Mouse (Mus musculus) yolk sac, embryonic 10.5 days (tissue): ENCODE measurements around the gene Etv6.

Experiments used
- DNase-seq: peaks from one replicate; pipeline ENCODE4 v3.0.0-alpha.2; 2017; ENCODE audit warnings: low spot score

The Etv6 gene

DNA sequence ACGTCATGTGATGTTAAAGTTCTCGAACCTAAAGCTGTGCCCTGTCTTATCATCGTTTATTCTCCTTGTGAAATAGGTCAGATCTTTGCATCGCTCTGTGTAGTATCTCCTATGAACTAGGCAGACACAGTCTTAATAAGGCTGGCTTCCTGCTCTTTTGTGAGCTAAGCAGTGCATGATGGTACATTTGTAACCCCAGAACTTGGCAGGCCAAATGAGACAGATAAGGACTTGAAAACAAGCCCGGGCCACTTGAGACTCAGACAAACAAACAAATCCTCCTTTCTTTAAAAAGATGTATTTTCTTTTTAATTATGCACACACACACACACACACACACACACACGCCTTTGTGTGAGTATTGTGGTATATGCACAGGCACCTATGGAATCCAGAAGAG, 42.5 kb downstream of the Etv6 start:
- DNase-seq = no peak

DNA sequence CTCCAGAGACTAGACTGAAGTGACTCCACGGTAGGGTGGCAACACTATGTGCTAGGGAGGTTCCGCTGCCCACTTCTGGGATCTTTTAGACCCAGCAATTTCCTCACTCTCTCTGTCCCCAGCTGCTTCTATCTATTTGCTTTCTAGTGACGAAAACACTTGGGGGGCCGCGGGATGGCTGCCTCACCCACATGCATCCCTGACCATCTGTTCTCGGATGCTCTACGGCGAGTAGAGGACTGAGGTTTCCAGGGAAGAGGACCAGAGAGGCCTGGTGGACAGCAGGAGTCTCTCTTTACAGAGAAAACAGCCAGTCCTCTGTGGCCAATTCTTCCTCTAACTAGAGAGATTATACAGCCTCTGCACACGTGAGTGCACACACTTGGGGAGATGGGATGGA, 43.6 kb downstream of the Etv6 start:
- no peak for DNase-seq

DNA sequence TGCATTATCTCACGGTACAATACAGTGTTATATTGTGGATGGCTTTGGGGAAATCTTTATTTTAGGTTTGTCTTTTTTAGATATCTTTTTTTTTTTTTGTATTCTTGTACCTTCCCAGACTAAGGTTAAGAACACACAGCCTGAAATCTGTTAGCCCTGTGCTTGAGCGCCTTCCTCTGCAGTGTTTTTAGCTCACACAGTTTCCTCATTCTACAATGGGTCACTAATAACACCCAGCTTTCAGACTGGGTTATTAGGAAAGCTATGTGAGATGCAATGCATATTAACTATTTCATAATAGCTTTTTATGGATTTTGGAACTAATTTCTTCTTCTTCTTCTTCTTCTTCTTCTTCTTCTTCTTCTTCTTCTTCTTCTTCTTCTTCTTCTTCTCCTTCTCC, 44.1 kb downstream of the Etv6 start:
- no peak for DNase-seq

DNA sequence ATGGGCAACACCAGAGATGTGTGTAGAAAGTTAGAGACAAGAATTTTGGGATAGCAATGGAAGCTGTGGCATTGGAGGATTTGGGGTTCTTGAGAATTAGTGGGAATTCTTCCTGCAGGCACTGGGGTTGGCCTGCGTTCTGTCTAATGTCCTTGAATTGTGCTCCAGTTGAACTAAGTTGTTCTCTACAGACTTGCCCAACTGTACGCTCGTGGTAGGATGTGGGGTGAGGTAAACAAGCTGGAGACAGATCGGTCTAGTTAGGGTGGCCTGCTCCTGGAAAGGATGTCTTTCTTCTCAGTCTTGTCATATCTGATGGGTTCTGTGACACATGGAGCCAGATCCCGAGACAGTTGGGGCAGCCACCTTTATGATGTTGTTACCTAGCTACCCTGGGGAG, 45.4 kb downstream of the Etv6 start:
- no peak for DNase-seq

DNA sequence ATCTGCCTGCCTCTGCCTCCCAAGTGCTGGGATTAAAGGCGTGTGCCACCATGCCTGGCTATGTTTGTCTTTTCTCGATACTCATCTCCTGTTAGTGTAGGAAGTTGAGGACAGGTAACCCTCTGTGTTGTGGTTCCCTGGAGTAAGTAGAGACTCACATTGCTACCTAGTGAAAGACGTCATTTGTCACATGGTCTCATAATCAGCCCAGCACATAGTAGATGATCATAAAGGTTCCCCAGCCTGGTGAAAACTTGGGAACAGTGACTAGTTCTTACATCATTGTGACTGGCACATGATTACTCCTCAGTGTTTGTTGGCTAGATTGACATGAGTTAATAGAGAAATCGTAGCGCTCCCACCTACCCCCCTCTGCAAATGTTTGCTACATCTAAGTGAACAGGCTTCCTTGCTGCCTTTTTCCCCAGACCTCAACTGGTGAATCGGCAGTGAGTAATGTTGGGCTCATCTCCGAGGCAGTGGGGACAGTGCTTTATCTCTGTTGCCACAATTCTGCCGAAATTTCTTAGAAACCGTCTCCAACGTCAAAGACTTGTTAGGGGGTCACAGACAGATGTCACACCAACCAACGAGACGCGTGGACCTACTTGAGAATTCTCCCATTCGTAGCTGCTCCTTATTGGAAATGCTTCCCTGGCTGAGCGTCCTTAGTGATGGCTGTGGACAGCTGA, 46.9 kb downstream of the Etv6 start:
- no peak for DNase-seq

DNA sequence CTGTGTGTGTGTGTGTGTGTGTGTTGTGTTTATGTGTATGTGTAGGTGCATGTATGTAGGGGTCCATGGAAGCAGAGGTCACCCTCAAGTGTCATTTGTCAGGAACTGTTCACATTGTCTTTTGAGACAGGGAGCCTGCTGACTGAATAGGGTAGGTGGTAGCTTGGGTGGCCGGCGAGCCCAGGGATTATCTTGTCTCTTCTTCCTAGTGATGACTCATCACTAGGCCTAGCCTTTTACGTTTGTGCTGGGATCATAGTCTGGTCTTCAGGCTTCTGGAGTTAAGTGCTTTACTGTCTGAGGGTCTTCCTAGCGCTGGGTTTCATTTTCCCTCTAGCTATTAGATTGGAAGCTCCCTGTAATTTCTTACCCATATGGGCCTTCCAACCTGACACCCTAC, 47.9 kb downstream of the Etv6 start:
- DNase-seq = no peak

DNA sequence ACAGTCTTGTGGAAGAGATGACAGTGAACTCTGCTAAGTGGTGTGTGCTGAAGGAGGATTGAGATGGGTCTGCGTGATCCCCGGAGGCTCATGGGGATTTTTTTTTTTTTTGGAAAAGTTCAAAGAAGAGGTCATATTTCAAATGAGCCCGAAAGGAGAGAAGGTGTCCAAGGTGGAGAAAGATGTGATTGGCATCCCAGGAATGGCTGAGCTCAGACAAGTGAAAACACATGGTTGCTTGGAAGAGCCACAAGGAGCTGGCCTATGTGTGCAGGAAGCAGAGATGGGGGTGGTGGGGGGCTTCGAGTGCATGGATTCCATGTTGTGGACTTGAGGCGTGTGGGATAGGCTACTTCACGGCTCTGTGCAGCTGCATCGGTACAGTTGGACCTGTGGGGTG, 50.9 kb downstream of the Etv6 start:
- DNase-seq = no peak

DNA sequence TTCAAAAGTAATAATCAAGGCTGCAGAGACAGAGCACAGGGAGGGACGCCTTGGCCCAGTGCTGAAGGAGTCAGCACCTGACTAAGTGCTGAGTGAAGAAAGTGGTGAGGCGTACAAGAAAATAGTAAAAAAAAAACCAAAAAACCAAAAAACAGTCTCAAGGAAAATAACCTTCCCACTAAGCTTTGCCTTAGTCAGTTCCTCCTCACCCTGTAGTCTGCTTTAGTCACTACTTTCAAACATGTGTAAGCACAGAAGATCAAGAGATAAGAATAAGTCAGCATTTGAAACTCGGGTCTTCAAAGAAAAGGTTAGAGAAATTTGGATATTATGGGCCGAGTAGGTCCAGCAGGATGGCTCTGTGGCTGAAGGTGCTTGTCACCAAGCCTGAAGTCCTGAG, 52.2 kb downstream of the Etv6 start:
- DNase-seq = no peak

DNA sequence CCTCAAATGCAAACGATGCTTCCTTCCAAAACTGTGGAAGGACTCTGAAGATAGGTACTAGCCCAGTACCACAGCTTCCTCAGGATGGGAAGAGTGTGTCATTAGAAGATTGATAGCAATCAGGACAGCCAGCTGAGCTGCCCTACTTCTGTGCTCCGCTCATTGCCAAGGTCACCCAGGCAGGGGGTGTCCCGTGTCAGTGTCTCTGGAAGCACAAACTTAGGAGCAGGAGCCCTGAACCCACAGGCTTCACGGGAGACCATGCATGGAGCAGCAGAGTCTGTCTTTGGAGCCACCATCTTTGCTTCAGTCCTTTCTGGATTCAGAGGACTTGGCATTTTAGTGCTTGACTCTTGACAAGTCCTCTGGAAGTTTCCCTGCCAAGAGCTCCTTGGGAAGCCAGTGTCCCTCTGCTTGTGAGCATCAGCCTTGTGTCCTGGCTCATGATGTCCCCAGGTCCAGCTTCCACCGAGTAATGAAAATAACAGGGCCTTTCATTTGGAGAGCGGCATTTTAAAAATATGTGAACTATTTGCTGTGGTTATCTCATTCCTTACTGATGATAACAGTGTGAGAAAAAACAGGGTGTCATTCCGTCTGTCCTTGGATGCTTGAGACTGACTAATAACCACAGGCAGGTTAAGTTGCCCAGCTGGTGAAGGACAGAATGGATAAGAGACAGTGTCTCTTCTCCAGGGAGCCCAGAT, 54.3 kb downstream of the Etv6 start:
- DNase-seq = peak; percentile 11

DNA sequence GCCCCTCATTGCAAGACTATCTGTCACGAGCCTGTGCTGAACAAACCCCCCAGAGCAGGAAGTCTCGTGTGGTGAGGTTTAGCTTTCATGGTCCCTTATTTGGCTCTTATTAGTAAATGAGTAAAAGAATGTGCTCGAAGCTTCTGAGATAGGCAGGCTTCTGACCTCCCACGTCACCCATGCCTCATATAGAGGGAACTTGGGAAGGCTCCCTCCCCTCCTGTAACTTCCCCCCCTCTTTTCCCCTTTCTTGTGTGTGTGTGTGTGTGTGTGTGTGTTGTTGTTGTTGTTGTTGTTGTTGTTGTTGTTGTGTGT, 54.8 kb downstream of the Etv6 start:
- no peak for DNase-seq

DNA sequence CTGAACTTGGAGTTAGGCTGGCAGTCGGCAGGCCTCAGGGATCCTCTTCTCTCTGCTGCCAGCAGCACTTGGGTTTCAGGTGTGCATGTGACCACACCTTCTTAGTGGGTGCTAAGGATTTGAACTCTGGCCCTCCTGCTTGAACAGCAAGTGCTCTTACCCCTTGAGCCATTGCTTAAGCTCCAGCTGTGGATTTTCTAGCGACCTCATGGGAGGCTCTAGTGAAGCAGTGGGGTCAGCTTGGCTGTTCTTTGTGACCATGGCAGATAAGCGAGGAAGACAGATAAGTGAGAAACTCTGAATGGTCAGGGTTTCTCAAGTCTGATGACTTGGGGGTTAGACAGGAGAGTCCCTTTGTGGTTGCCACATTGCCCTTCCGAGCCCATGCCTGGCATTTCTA, 55.4 kb downstream of the Etv6 start:
- DNase-seq = no peak

DNA sequence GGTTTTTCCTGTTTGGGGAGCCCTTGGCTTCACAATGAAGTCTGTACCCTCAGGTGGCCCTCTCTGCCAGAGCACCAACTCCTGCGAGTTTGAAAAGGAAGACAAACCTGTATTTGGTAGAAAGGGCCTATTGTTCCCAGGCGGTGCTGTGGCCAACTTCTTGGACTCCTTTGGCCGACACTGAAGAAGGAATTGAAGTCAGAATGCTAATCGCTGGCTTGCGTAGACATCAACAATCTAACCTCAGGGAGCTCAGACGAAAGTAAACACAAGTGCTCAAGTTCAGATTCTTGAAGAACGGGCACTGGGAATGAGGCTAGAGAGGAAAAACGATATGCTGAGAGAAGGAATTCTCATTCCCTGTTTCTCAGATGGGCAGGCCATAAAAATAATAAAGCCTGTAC, 55.9 kb downstream of the Etv6 start:
- DNase-seq = no peak

DNA sequence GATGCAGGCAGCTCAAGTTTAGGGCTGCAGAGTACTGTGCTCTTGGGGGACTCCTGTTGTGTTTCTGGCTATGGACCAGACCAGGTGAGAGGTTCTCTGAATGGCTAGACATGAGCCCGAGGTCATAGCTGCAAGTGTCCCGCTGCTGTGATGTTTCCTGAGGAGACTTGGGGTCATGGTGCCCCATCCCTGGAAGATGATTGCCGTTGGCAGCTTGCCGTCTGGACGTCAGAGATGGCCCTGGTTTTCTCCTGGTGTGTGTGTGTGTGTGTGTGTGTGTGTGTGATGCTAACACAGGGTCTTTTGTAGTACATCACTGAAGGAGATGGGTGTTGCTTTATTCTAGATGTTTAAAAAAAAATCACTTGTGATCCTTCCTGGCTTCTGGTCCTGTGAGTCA, 58.6 kb downstream of the Etv6 start:
- DNase-seq = no peak

DNA sequence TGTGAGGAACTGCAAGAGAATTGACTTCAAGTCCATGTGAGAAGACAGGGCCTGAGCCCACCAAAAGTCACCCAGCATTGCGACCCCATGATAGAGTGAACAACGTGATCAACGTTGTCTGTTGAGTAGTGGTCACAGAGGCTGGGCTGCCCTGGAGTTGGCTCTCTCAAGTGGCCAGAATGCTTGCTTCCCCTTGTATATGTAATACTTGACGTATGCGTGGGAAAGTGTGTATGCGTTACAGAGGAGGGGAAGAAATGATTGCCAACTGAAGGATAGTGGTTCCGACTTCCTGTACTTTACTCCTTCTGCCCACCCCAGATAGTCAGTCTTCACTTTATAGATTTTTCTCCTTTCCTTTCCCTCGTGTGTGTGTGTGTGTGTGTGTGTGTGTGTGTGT, 59.1 kb downstream of the Etv6 start:
- no peak for DNase-seq

DNA sequence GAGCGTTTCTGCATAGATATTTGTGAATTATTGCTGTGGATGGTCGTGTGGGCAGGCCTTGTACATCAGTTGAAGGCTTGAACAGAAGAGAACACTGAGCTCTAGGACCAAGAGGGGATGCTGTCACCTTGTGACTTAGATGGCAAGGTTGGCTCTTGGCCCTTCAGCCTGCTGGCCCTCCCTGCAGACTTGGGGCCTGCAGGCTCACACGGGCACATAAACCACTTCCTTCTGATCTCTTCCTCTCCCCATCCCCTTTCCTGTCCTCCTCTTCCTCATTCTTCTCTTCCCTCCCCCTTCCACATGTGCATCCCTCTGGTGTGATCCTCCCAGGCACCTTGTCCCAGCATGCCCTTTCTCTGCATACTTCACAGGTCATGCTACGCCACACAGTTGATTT, 60.1 kb downstream of the Etv6 start:
- DNase-seq = no peak

DNA sequence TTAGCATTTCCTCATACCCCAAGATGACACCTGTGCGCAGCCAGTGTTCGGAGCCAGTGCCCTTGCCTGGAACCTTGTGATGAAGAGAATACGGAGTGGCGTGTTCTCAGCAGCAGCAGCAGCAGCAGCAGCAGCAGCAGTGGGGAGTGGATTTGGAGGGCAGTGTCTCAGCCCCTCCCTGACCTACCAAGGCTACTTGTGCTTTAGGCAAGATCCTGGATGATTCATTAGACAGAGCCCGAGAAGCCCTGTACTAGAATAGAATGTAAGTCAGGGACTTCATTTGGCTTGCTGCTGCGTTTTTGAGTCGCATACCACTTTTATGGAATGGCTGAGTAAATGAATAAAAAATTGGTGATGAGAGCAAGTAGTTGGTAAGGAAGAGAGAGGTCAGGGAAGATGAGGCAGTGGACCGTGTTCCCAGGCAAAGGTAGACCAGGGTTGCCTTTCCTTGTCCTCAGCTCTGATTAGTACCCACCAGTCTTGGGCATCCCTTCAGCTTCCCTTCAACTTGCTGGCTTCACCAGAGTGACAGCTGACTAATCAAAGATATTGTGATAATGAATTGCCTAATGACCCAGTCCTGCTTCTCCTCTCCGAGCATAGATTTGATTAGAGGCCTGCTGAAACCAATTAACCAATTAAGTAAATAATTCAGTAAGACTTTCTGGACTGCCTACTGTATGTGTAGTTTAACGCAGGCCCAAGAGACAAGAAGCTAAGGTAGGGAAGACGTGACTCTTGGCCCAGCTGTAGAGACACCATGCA, 64.7 kb downstream of the Etv6 start:
- no peak for DNase-seq

DNA sequence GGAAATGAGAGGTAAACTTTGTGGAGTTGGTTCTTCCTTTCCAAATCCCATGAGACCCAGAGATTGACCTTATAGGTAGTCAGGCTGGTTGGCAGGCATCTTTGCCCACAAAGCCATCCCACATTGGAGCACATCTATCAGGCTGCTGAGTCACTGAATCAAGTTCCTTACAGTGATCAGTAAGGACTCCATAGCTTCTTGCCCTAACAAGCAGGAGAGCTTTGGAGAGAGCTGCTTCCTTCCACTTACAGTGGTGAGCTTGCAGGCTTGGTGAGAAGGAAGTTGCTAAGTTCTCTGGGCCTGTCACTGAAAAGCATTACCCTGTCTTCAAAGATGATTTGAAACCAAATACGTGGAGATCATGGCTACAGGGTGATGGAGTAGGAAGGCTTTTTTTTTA, 66.9 kb downstream of the Etv6 start:
- no peak for DNase-seq

DNA sequence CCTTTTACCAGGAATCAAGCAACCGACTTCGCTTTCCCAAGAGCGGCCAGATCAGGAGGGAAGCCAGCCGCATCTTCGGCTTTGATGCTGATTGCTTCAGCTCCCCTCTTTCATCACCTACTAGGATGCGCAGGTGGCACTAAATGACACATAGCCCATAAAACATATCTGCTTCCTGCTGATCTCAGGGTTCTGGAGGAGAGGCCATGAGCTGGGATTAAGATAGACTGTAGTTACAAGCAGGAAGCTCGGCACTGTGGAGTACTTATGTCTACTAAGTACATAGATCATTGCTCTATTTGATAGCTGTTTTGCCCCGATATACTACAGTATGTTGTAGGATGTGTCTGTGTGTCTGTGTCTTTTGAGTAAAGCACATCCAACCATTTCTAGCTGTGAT, 68.0 kb downstream of the Etv6 start:
- no peak for DNase-seq

DNA sequence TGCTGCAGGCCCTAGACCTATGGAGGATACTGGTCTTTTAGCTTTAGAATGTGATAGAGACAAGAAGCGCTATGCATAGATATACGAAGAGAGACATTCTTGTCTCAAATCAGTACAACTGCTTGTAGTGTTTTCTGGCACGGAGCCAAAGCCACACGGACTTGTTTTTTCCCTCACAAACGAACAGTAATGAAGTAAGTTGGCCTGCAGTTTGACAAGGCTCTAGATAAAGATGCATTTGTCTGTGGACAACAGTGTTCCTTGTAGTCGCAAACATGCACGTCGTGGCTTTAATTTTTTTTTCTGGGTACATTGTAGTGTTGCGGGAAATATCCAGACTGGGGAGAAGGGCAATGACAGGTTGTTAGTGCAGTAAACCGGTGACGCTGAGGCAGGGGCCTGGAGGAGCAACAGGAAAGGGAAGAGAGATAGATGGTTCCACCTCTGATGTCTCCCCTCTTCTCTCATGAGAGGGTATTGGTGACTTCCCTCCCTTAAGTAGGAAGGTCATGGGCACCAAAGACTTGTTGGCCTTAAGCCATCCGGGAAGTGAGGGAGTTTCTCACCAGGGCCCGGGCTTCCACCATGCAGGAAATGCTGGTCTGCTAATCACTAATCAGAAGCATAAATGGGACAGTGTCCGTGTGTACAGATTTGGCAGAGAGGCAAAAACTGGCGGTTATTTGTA, 70.2 kb downstream of the Etv6 start:
- no peak for DNase-seq

DNA sequence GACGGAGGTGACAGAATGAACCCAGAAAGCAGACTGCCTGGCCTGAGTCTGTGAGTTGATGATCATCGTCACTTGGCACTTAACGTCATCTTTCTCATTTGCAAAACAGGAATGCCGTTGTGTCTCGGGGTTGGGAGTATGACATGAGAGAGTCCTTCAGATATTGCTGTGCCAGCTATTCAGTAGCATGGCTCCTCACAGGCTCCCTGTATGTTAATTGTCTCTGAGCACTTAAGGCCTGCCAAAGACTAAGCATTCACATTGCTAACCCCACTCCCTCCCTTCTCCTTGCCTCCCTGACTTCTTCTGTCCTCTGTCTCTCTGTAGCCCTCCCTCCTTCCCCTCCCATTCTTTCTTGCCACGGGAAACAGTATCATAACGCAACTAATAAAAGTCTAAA, 72.2 kb downstream of the Etv6 start:
- DNase-seq = no peak

DNA sequence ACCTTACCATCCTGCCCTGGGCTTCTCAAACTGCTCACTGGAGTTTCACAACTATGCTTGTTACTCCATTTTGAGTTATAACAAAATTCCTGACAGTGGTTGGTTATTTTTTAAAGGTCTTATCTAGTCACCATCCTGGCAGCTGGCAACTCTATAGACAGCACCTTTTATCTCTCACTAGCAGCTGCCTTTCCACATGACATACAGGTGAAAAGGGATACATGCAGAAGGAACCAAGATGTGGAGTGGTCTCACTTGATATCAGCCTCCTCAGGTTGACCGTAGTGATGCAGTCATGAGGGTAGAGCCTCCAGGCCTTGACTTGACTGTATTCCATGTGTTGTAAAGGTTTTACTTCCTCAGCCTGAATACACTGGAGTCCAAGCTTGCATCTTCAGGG, 74.2 kb downstream of the Etv6 start:
- DNase-seq = no peak

DNA sequence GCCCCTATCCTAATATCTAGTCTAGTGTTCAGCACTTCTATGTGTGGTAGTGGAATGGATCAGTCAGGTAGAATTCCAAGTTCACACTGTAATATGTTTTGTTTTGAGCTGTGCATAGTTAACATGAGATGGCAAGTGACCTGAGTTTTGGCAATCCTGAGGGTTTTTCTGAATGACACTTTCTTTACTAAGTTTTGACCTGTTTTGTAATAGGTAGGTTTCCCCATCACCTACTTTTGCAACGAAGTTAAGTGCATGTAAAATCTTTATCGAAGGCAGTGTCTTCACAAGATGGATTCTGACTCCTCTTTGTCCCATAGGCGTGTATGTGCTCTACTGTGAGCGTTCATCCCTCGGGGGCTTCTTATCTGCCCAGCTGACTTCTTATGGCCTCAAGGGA, 74.7 kb downstream of the Etv6 start:
- no peak for DNase-seq

DNA sequence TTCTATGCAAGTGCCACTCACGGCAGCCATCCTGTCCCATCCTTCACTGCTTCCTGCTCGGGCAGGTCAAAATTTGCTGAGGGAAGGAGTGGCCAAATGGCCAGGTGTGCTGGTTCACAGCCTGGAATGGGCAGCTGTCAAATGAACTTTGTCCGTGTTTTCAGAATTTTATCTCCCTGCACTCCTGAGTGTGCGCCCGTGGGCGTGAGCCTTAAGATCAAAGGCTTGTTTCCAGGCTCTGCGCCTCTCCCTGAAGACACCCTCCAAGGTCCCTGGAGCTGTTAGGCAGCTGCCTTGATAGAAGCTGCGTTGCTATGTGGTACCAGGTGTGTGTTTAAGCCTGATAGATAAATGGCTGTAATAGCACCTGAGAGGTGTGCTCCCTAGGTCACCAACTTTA, 76.1 kb downstream of the Etv6 start:
- no peak for DNase-seq
